Mouse (Mus musculus) cerebellum, adult 2 months (tissue): ENCODE measurements at regions not wholly inside any gene's neighbourhood (a gene's known extent, or its start where the extent isn't known, plus 50 kb on each side); places are given as distances from the start of the nearest gene placed in this dataset.

ENCODE experiments used
- DNase-seq, 2 experiments: peaks; one replicate each; pipeline ENCODE4 v3.0.0; 2021
- H3K27ac ChIP-seq: fragments of 200-500 bp; 2 replicates; pipeline ENCODE4 v1.5.1; 2012; ENCODE audit warnings: low read length, control low read depth, inconsistent platforms; ENCODE audit not compliant: insufficient read depth
- H3K27me3 ChIP-seq: fragments of 200-500 bp; 2 replicates; pipeline ENCODE4 v1.6.1; 2012; ENCODE audit warnings: inconsistent platforms, mild to moderate bottlenecking, low read length, moderate library complexity; ENCODE audit not compliant: control insufficient read depth, insufficient read depth
- H3K4me1 ChIP-seq: fragments of 200-500 bp; 2 replicates; pipeline ENCODE4 v1.6.1; 2011; ENCODE audit warnings: low read length; ENCODE audit not compliant: control insufficient read depth, insufficient read depth
- H3K4me3 ChIP-seq: fragments of 200-500 bp; replicated peaks from 2 replicates; pipeline ENCODE3; 2011; ENCODE audit warnings: mild to moderate bottlenecking, low read depth, low read length, control low read depth; ENCODE audit not compliant: insufficient read depth
- CTCF ChIP-seq: fragments of 200-500 bp; IDR thresholded peaks from 2 replicates; pipeline ENCODE4 v1.5.1; 2011; ENCODE audit warnings: low read depth, mild to moderate bottlenecking, control low read depth, low read length, moderate library complexity, borderline replicate concordance; ENCODE audit not compliant: insufficient read depth
- POLR2A ChIP-seq: fragments of 200-500 bp; IDR thresholded peaks from 2 replicates; pipeline ENCODE4 v1.6.1; 2011; ENCODE audit warnings: low read length, control low read depth, borderline replicate concordance; ENCODE audit not compliant: insufficient read depth
- WGBS: fragments of 180-500 bp; shearing (Covaris S2); methylation state at CpG from one replicate; pipeline ENCODE4 v1.1.7; 2018; 5-methylcytosine and 5-hydroxymethylcytosine counted together

DNA sequence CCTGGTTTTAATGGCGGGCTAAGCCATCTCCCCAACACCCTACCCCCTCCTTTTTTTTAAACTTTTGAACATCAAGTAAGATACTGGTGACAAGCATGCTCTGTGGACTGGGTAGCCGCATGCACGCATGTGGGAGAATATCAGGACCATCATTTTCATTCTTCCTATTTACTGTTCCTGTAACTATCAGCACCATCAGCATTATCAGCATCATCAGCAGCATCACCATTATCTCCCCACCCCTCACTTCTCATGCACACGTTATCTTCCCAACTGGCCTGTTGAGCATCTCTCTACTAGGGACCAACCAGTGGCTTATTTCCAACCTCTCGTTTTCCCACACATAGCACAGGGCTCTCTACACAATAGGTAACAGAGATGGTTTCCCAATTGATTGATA is 249.1 kb downstream of the Rplp1 start:
- WGBS: 95% methylated on average over 5 of the region's 5 CpGs
- TF ChIP-seq CTCF (no peak), POLR2A (no peak)
- H3K27me3 ChIP-seq: no peaks in the 10 kb centered on the region
- H3K4me3 ChIP-seq: no peak overlapping the region
- H3K4me1 ChIP-seq: no peaks in the 10 kb centered on the region
- H3K27ac ChIP-seq: no peak overlapping the region
- DNase-seq: no peak

DNA sequence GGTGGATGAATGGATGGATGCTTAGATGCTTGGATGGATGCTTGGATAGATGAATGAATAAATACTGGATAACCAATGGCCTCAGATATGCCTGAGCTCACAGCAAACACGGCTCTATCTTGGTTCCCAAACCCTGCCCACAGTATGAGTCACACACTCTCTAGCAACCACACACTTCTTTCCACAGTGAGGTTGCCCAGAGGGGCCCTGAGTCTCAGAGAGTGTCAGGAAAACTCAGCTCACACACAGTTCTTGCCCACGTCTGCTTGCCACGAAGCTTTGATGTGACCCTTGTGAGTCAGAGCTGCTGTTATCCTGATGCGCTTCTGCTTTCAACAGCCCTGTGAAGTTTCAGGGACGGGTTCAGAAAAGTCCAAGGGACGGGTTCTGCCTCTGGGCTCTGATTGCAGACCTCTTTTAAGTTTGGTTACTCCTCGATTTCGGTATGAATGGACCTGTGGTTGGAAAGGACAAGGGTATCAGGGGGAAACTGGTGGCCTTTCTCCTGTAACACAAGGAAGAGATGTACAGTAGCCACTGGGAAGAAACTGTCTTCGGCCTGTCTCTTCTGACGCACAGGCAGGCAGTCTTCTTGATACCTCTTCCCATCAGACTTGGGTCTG is 250.2 kb downstream of the Rplp1 start:
- TF ChIP-seq CTCF (no peak), POLR2A (no peak)
- Histone ChIP-seq H3K27me3 (no peaks in the 10 kb centered on the region), H3K4me3 (no peak overlapping the region), H3K4me1 (no peaks in the 10 kb centered on the region), H3K27ac (no peak overlapping the region)
- DNase-seq: no peak
- WGBS: 95% methylated on average over 10 of the region's 10 CpGs

DNA sequence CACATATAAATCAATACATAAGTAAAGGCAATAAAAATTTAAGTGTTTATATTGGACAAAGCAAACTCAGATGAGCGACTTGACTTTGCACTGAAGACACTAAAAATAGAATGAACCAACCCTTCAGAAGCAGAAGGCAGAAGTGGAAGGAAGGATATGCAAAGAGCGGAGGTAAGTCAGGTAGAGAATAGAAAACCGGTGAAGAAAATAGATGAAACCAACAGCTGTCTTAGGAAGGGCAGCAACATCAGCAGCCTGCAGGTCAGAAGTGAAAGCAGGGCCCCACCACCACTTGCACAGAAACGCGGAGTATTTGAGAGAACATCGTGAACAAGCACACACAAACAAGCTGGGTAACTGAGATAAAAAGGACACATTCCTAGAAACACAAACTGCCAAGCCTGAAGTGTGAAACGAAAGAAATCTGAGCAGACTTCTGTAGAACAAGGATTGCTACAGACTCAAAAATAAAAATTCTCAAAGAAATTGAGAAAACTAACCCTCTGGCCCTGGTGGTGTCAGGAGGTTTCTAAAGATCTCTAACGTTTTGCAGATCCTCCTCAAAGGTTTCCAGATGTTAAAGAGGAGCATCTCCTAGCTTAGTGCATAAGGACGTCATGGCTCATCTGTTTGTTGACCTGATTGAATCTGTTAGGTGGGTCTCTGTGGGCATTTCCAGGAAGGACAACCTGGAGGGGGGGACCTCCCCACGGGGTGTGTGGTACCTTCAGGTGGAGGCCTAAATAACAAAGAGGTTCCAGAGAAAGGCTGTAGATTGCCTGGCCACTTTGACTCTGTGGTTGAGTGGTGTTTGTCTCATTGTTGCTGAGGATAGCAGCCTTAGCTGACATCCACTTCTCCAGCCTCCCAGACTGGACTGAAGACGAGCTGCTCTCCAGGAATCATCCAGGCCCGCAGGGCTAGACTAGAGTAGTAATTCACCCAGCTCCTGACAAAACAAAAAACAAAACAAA is 252.0 kb downstream of the Rplp1 start:
- no peak for DNase-seq
- no peak for TF ChIP-seq POLR2A
- TF ChIP-seq CTCF: no peak
- Histone ChIP-seq H3K4me1 (no peaks in the 10 kb centered on the region), H3K27ac (no peak overlapping the region), H3K4me3 (no peak overlapping the region), H3K27me3 (no peaks in the 10 kb centered on the region)
- 84% methylated on average over 12 of the region's 12 CpGs for WGBS

DNA sequence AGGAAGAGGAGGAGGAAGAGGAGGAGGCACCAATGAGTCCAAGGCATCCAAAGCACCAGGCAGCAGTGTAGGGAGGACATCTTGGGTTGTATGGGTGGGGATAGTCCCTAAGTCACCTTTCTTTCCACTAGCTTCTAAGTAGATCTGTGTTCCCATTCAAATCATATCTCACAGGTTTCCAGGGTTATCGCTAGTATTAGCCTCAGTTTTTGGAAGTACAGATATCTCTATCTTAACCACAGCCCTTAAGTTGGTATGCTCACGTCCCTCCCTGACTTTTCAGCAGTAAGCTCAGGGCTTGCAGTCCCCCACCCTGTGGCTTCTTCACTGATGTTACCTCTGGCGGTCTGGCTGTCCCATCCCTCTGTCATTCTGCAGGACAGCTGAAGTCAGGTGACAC is 254.2 kb downstream of the Rplp1 start:
- TF ChIP-seq CTCF: no peak
- no peak for TF ChIP-seq POLR2A
- Histone ChIP-seq H3K27me3 (no peaks in the 10 kb centered on the region), H3K4me1 (peaks cover 4% of the 10 kb centered on the region), H3K4me3 (no peak overlapping the region), H3K27ac (no peak overlapping the region)
- WGBS: 91% methylated on average over 3 of the region's 3 CpGs
- no peak for DNase-seq

DNA sequence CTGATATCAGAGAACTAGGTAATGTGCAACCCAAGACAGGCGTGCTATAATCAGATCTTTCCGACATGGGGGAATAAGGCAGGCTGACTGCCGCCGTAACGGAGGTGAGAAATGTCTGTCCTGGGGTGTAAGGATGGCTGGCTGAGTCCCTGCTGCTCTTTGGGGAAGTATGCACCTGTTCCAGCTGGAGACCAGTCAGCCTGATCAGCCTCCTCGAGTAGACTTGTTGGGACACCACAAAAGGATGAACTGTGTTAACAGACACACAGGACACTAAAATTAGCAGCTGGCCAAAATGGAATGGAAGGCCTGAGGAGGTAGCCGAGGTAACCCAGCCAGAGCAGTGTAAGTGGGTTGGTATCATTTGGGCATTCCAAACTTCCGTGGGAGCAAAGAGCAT is 256.3 kb downstream of the Rplp1 start:
- Histone ChIP-seq H3K4me3 (no peak overlapping the region), H3K27ac (no peak overlapping the region), H3K4me1 (peaks cover 6% of the 10 kb centered on the region), H3K27me3 (no peaks in the 10 kb centered on the region)
- 78% methylated on average over 8 of the region's 8 CpGs for WGBS
- no peak for DNase-seq
- TF ChIP-seq CTCF: no peak
- no peak for TF ChIP-seq POLR2A

DNA sequence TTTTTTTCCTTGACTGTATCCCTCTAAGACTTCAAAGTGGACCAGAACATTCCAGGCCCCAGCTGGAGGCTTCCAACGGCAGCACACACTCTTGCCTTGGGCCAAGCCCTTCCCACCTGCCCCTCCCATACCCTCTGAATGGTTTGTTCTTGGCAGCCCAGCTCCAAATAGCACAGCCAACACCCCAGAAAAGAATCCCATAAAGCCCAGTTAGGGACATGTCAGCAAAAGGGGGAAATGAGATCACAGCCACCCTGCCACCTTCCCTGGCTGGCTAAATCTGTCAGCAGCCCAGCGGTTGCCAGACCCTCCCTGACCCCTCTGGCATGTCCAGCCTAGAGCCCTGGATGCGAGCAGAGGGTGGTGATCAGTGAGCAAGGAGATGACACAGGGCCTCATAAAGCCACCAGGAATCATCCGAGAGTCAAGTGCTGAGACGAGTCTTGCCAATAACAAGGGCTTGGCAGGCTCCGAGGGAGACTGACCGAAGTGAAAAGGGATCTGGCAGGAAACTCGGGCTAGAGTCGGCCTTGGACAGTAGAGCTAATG is 258.8 kb downstream of the Rplp1 start:
- DNase-seq: peak; percentile 21 to 29
- H3K27me3 ChIP-seq: no peaks in the 10 kb centered on the region
- H3K4me3 ChIP-seq: no peak overlapping the region
- H3K27ac ChIP-seq: no peak overlapping the region
- 12% methylated on average over 9 of the region's 9 CpGs for WGBS
- H3K4me1 ChIP-seq: peaks cover 6% of the 10 kb centered on the region
- TF ChIP-seq POLR2A (no peak), CTCF (no peak)

DNA sequence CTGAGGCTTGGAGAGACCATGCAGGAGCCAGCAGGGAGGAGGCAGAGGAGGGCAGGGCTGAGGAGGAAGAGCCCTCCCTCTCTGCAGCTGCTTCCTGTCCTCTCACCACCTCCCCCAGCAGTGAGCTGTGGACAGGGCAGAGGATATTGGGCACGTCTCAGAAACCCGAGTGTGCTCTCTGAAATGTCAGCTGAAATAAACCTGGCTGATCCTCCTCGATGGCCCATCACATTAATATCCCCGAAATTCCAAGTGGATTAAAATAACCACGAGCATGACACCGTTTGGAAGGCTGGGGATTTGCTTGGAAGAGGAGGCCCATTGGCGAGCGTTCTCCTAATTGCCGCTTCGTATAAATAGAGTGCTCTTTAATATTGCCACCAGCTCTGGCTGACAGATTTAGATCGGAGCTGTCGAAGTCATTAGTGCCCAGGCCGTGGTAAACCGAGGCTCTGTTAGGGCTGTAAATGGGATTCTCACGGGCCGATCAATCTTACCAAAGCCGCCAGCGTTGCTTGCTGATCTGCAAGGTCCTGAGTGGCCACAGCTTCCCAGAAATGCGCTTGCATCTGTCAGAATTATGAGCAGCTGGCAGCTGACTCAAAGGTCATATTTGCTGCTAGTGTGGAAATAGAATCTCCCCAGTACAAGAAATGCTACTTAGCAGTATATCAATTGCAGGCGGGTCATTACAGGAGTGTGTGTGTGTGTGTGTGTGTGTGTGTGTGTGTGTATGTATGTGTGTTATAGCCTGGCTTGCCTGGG is 268.5 kb downstream of the Rplp1 start:
- no peak overlapping the region for H3K27ac ChIP-seq
- TF ChIP-seq POLR2A (no peak), CTCF (no peak)
- 64% methylated on average over 20 of the region's 20 CpGs for WGBS

More for the DNA sequence above, 268.5 kb downstream of the Rplp1 start:
- H3K27me3 ChIP-seq: no peaks in the 10 kb centered on the region
- DNase-seq: no peak
- no peak overlapping the region for H3K4me3 ChIP-seq
- H3K4me1 ChIP-seq: no peaks in the 10 kb centered on the region
